Comparison of ENCODE assay signal across 11 mouse cellular contexts in the genomic region with DNA sequence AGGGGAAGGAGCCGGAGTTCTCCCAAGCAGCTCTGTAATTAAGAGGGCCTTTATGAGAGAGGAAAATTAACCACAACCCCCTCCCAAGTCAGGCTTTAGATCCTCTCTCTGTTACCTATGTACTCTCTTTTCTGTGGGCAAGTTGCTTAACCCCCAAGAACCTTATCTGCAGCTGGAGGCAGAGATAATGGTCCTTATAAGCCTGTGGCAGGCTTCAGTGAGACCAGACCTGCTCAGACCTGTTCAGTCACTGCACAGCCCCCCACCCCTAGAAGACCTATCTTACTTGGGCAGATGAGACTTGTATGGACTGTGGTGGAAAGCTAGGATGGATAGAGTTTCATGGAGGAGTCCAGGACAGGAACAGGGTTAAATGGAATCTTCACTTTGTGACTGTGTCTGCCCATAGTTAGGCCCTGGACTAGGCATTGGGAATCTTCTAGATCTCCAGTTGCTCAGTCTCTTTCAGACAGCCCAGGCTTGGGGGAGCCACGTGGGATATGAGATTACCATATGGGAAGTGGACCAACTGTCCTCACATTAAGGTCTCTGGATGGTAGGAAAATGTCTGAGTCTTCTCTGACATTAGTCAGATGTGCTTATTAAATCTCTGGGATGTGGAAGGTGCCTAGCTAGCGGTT. TPM values are rescaled to one million over a fixed set of nuclear protein-coding genes. Genes with fewer than 3 reads are reported as not detected.
DNase-seq lines count a peak whose midpoint lies in the region; ATAC-seq and TF ChIP-seq lines count a peak whose summit lies in the region.
"Had no signal": no experiment of that assay in that cellular context is flagged by ENCODE, and none has a peak within 500 bp of the region (broad histone marks: within the 10 kb centered on the region; RNA-seq: fewer than 3 reads in every experiment).

No protein-coding gene starts in this region.

- TF ChIP-seq CTCF in hindbrain, postnatal 0 days (IDR thresholded peaks at IDR 0.05; ENCODE audit: low read depth): no peak
- TF ChIP-seq CTCF in stomach, postnatal 0 days (IDR thresholded peaks at IDR 0.05; ENCODE audit: low read depth): no peak

- H3K4me3 ChIP-seq in hindbrain, postnatal 0 days (ENCODE audit: low read length): no peak overlapping the region
- no peak overlapping the region for H3K4me3 ChIP-seq in hindbrain, embryonic 11.5 days (ENCODE audit: low read depth, low read length)
- no peak overlapping the region for H3K4me3 ChIP-seq in stomach, embryonic 15.5 days (replicated peaks)
- no peak overlapping the region for H3K4me3 ChIP-seq in stomach, postnatal 0 days (ENCODE audit: low read depth, low read length)
- no peak overlapping the region for H3K4me3 ChIP-seq in liver, embryonic 12.5 days
- H3K4me3 ChIP-seq: heart, embryonic 12.5 days had no signal

- intact Hi-C loops in left cerebral cortex, postnatal 25 days (cut with DNase I): no loop called here

- 70% methylated on average over 3 of the region's 3 CpGs for WGBS in hindbrain, postnatal 0 days
- WGBS in hindbrain, embryonic 11.5 days: 82% methylated on average over 3 of the region's 3 CpGs
- 61% methylated on average over 3 of the region's 3 CpGs for WGBS in stomach, embryonic 15.5 days
- WGBS in stomach, postnatal 0 days: 59% methylated on average over 3 of the region's 3 CpGs
- 27% methylated on average over 3 of the region's 3 CpGs for WGBS in liver, embryonic 12.5 days (ENCODE audit: insufficient replicate concordance)

- no peak for TF ChIP-seq EP300 in stomach, postnatal 0 days (optimal IDR thresholded peaks at IDR 0.05)

- H3K9me3 ChIP-seq in hindbrain, postnatal 0 days (ENCODE audit: low read length): no peaks in the 10 kb centered on the region
- H3K9me3 ChIP-seq in hindbrain, embryonic 11.5 days (ENCODE audit: control insufficient read depth, low read length): no peaks in the 10 kb centered on the region
- no peaks in the 10 kb centered on the region for H3K9me3 ChIP-seq in stomach, embryonic 15.5 days
- no peaks in the 10 kb centered on the region for H3K9me3 ChIP-seq in stomach, postnatal 0 days (ENCODE audit: control insufficient read depth, low read length)
- H3K9me3 ChIP-seq in liver, embryonic 12.5 days (replicated peaks): no peaks in the 10 kb centered on the region
- H3K9me3 ChIP-seq: heart, embryonic 12.5 days had no signal

- peaks cover 7% of the 10 kb centered on the region; the same call in 1 of the 2 replicates for H3K36me3 ChIP-seq in hindbrain, postnatal 0 days (ENCODE audit: insufficient read depth, low read length)
- no peaks in the 10 kb centered on the region for H3K36me3 ChIP-seq in hindbrain, embryonic 11.5 days (ENCODE audit: control insufficient read depth, insufficient read depth, low read length)
- H3K36me3 ChIP-seq in stomach, embryonic 15.5 days: 0 out of 2 replicates have a peak, but pooled peaks cover 2% of the 10 kb centered on the region
- H3K36me3 ChIP-seq in stomach, postnatal 0 days (ENCODE audit: control insufficient read depth, insufficient read depth, low read length): peaks cover under 1% of the 10 kb centered on the region; the same call in 1 of the 2 replicates
- H3K36me3 ChIP-seq in liver, embryonic 12.5 days: peaks cover 20% of the 10 kb centered on the region

- no peak overlapping the region for H3K9ac ChIP-seq in hindbrain, postnatal 0 days (replicated peaks; ENCODE audit: low read length)
- no peak overlapping the region for H3K9ac ChIP-seq in hindbrain, embryonic 11.5 days (ENCODE audit: low read depth, low read length)
- H3K9ac ChIP-seq in stomach, embryonic 15.5 days: no peak overlapping the region
- no peak overlapping the region for H3K9ac ChIP-seq in stomach, postnatal 0 days (ENCODE audit: low read length)
- H3K9ac ChIP-seq in liver, embryonic 12.5 days: peak overlapping the region; percentile 53
- H3K9ac ChIP-seq: heart, embryonic 12.5 days had no signal

- no peak for DNase-seq in hindbrain, postnatal 0 days (ENCODE audit: low spot score)
- DNase-seq in hindbrain, embryonic 11.5 days (ENCODE audit: low spot score): no peak
- DNase-seq in stomach, postnatal 0 days (ENCODE audit: low spot score): no peak
- no peak for DNase-seq in left cerebral cortex, postnatal 25 days (ENCODE audit: low spot score in 2 of 2)
- DNase-seq in urinary bladder, postnatal 10 days (ENCODE audit: low spot score): no peak
- no peak for DNase-seq in thymus, postnatal 10 days (ENCODE audit: low spot score in 2 of 2)
- DNase-seq: thymus, adult 2 months had no signal

- H3K27me3 ChIP-seq in hindbrain, postnatal 0 days (ENCODE audit: insufficient read depth, low read length): no peaks in the 10 kb centered on the region
- no peaks in the 10 kb centered on the region for H3K27me3 ChIP-seq in hindbrain, embryonic 11.5 days (ENCODE audit: control insufficient read depth, insufficient read depth, low read length)
- H3K27me3 ChIP-seq in stomach, embryonic 15.5 days (replicated peaks): no peaks in the 10 kb centered on the region
- H3K27me3 ChIP-seq in stomach, postnatal 0 days (ENCODE audit: control insufficient read depth, insufficient read depth, low read length): no peaks in the 10 kb centered on the region
- no peaks in the 10 kb centered on the region for H3K27me3 ChIP-seq in liver, embryonic 12.5 days (replicated peaks)
- H3K27me3 ChIP-seq: heart, embryonic 12.5 days had no signal

- H3K27ac ChIP-seq in hindbrain, postnatal 0 days: no peak overlapping the region
- no peak overlapping the region for H3K27ac ChIP-seq in hindbrain, embryonic 11.5 days (ENCODE audit: low read depth, low read length)
- no peak overlapping the region; the same call in 1 of the 2 replicates for H3K27ac ChIP-seq in stomach, embryonic 15.5 days
- no peak overlapping the region for H3K27ac ChIP-seq in stomach, postnatal 0 days (replicated peaks)
- H3K27ac ChIP-seq in liver, embryonic 12.5 days: peak overlapping the region; percentile 81

- 0 out of 2 replicates have a peak, but pooled peaks have one; percentile 30 for ATAC-seq in hindbrain, postnatal 0 days
- no peak for ATAC-seq in hindbrain, embryonic 11.5 days (ENCODE audit: low FRiP score)
- 0 out of 2 replicates have a peak, but pooled peaks have one; percentile 40 for ATAC-seq in stomach, embryonic 15.5 days (ENCODE audit: insufficient read depth, low FRiP score, low read depth)
- no peak for ATAC-seq in stomach, postnatal 0 days (ENCODE audit: low FRiP score, low TSS enrichment)
- peak; percentile 88 for ATAC-seq in liver, embryonic 12.5 days

- peaks cover 7% of the 10 kb centered on the region for H3K4me1 ChIP-seq in hindbrain, postnatal 0 days (ENCODE audit: insufficient read depth, low read length)
- peaks cover 11% of the 10 kb centered on the region for H3K4me1 ChIP-seq in hindbrain, embryonic 11.5 days (replicated peaks; ENCODE audit: control insufficient read depth, insufficient read depth, low read length)
- H3K4me1 ChIP-seq in stomach, embryonic 15.5 days: peaks cover 22% of the 10 kb centered on the region
- H3K4me1 ChIP-seq in stomach, postnatal 0 days (replicated peaks; ENCODE audit: control insufficient read depth, insufficient read depth): 0 out of 2 replicates have a peak, but pooled peaks cover 7% of the 10 kb centered on the region
- peaks cover 89% of the 10 kb centered on the region for H3K4me1 ChIP-seq in liver, embryonic 12.5 days

- no peak overlapping the region for H3K4me2 ChIP-seq in hindbrain, postnatal 0 days (ENCODE audit: low read depth, low read length)
- no peak overlapping the region for H3K4me2 ChIP-seq in hindbrain, embryonic 11.5 days (replicated peaks; ENCODE audit: low read depth, low read length)
- H3K4me2 ChIP-seq in stomach, embryonic 15.5 days: no peak overlapping the region
- no peak overlapping the region for H3K4me2 ChIP-seq in stomach, postnatal 0 days (replicated peaks; ENCODE audit: low read depth)
- peak overlapping the region; percentile 48 for H3K4me2 ChIP-seq in liver, embryonic 12.5 days
- H3K4me2 ChIP-seq: heart, embryonic 12.5 days had no signal

RNA-seq across cellular contexts. Expression of gene Hic2, which starts 18.8 kb away (rescaled TPM):
- 10.0 and 13.1 TPM in 2 replicates for total RNA-seq in hindbrain, postnatal 0 days (2014; rRNA removed)
- 4.7 and 5.1 TPM in 2 replicates for polyA plus RNA-seq in hindbrain, postnatal 0 days (2015; fragmentation: Nextera tagmentation; extraction: Ambion mirVana)
- 7.9 and 8.7 TPM in 2 replicates for polyA plus RNA-seq in hindbrain, embryonic 11.5 days (2014; fragmentation: Nextera tagmentation; extraction: Ambion mirVana)
- polyA plus RNA-seq in stomach, embryonic 15.5 days (2015; fragmentation: Nextera tagmentation; extraction: Ambion mirVana): 4.5 and 6.1 TPM in 2 replicates
- 2.1 and 2.4 TPM in 2 replicates for polyA plus RNA-seq in stomach, postnatal 0 days (2015; fragmentation: Nextera tagmentation; extraction: Ambion mirVana)
- 4.8 and 5.3 TPM in 2 replicates for polyA plus RNA-seq in liver, embryonic 12.5 days (2016; fragmentation: Nextera tagmentation; extraction: Ambion mirVana)
- total RNA-seq in left cerebral cortex, postnatal 25 days (2021): 1 to 10 TPM; 4.2 to 4.4 TPM

RNA-seq across cellular contexts. Expression of gene Tmem191c, which starts 23.7 kb away (rescaled TPM):
- total RNA-seq in hindbrain, postnatal 0 days (2014; rRNA removed): 65.0 and 76.9 TPM in 2 replicates
- 112 and 125 TPM in 2 replicates for polyA plus RNA-seq in hindbrain, postnatal 0 days (2015; fragmentation: Nextera tagmentation; extraction: Ambion mirVana)
- polyA plus RNA-seq in hindbrain, embryonic 11.5 days (2014; fragmentation: Nextera tagmentation; extraction: Ambion mirVana): 5.7 and 7.7 TPM in 2 replicates
- polyA plus RNA-seq in stomach, embryonic 15.5 days (2015; fragmentation: Nextera tagmentation; extraction: Ambion mirVana): 18.2 and 19.2 TPM in 2 replicates
- 8.8 and 10.6 TPM in 2 replicates for polyA plus RNA-seq in stomach, postnatal 0 days (2015; fragmentation: Nextera tagmentation; extraction: Ambion mirVana)
- polyA plus RNA-seq in liver, embryonic 12.5 days (2016; fragmentation: Nextera tagmentation; extraction: Ambion mirVana): 4.7 and 5.3 TPM in 2 replicates
- 100 to 1,000 TPM in 1 of 2 experiments, 10 to 100 TPM in 1; 99.2 to 116 TPM for total RNA-seq in left cerebral cortex, postnatal 25 days (2021)

RNA-seq across cellular contexts. Expression of gene Rimbp3, which starts 43.8 kb away (rescaled TPM):
- 1.9 and 4.3 TPM in 2 replicates for total RNA-seq in hindbrain, postnatal 0 days (2014; rRNA removed)
- polyA plus RNA-seq in hindbrain, postnatal 0 days (2015; fragmentation: Nextera tagmentation; extraction: Ambion mirVana): 1.0 and 1.3 TPM in 2 replicates
- polyA plus RNA-seq in hindbrain, embryonic 11.5 days (2014; fragmentation: Nextera tagmentation; extraction: Ambion mirVana): 0.78 and 1.0 TPM in 2 replicates
- polyA plus RNA-seq in stomach, embryonic 15.5 days (2015; fragmentation: Nextera tagmentation; extraction: Ambion mirVana): 0.39 and 0.57 TPM in 2 replicates
- 0.18 TPM in 2 replicates for polyA plus RNA-seq in stomach, postnatal 0 days (2015; fragmentation: Nextera tagmentation; extraction: Ambion mirVana)
- polyA plus RNA-seq in liver, embryonic 12.5 days (2016; fragmentation: Nextera tagmentation; extraction: Ambion mirVana): 0.12 and 0.17 TPM in 2 replicates
- total RNA-seq in left cerebral cortex, postnatal 25 days (2021): 1 to 10 TPM; 1.1 to 2.3 TPM
- total RNA-seq: adrenal gland, postnatal 36 days had no signal

RNA-seq across cellular contexts. Expression of gene Ube2l3, which starts 49.8 kb away (rescaled TPM):
- total RNA-seq in hindbrain, postnatal 0 days (2014; rRNA removed): 82.7 and 93.6 TPM in 2 replicates
- polyA plus RNA-seq in hindbrain, postnatal 0 days (2015; fragmentation: Nextera tagmentation; extraction: Ambion mirVana): 325 and 326 TPM in 2 replicates
- 415 and 422 TPM in 2 replicates for polyA plus RNA-seq in hindbrain, embryonic 11.5 days (2014; fragmentation: Nextera tagmentation; extraction: Ambion mirVana)
- 314 and 339 TPM in 2 replicates for polyA plus RNA-seq in stomach, embryonic 15.5 days (2015; fragmentation: Nextera tagmentation; extraction: Ambion mirVana)
- polyA plus RNA-seq in stomach, postnatal 0 days (2015; fragmentation: Nextera tagmentation; extraction: Ambion mirVana): 276 and 278 TPM in 2 replicates
- 275 and 283 TPM in 2 replicates for polyA plus RNA-seq in liver, embryonic 12.5 days (2016; fragmentation: Nextera tagmentation; extraction: Ambion mirVana)
- 100 to 1,000 TPM; 138 to 158 TPM for total RNA-seq in left cerebral cortex, postnatal 25 days (2021)

Comparison
In these comparisons a context has a peak if more than half of its experiments do, and no peak if none do; other contexts are left out.
1. ATAC-seq: peak in hindbrain, postnatal 0 days (single experiment), stomach, embryonic 15.5 days (single experiment) and liver, embryonic 12.5 days (single experiment); none in hindbrain, embryonic 11.5 days (single experiment) and stomach, postnatal 0 days (single experiment).